Mouse (Mus musculus): ENCODE data around the gene Nfib.

Nfib gene

DNA sequence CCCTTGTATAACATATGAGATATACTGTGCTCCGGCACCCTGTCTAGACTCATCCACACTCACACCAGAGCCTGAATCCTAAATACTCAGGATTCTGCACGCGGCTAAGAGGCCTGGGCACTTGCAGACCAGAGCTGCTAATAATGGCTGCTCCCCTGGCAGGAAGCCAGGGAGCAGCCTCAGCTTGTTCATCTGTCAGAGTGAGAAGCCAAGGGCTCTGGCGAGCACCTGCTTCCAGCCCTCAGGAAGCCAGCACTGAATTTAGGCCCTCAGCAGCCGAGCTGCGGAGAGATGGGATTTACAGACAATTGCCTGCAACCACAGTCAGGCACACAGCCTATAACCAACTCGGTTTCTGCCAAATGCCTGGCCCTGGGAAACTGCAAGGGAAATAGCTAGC is 15.3 kb downstream of the Nfib start:
- DNase-seq (ENCODE audit: low read depth, low spot score), result peak; percentile 46

DNA sequence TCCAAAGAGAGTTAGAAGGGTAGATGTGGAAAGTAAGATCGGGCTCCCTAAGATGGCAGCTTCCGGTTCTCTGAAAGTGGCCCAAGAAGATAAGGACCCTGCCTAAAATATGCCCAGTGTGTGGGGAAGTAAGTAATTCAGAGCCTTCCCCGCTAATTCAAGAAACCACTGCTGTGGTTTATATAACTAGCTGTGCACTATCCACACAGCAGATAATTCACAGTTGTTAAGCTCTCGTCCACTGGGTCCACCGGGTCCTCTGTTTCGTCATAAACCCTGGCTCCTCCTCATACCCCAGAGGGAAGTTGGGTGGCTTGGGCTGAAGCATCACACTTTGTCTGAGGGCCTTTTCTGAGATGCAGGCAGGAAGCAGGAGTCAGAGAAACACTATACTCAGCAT is 19.5 kb downstream of the Nfib start:
- DNase-seq (ENCODE audit: low read depth, low spot score), result no peak

DNA sequence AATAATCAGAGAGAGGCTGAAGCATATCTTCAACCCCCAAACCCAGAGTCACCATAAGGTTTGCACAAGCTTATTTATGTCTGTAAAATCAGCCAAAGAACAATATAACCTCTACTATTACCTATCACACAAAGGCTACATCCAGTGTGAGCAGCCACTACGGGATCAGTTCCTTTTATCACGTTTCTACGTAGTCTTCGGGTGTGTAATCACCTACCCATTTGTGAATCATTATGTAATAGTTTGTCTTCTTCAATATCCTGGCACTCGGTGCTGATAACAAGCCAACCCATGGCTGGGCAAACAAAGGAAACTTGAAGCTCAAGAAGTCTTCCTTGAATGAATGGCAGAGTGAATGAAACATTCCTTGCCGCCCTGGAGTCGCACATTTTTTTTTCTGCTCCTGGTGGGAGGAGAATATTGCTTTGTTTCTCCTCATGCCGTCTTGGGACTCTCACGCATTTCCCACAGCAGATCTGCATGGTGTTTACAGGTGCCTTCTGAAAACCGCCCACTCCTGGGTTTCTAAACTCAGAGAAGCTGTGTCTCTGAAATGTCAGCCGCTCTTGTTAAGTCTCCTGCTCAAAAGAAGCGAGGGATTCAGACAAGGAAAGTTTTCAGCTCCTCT is 21.3 kb downstream of the Nfib start:
- no peak for DNase-seq (ENCODE audit: low read depth, low spot score)

DNA sequence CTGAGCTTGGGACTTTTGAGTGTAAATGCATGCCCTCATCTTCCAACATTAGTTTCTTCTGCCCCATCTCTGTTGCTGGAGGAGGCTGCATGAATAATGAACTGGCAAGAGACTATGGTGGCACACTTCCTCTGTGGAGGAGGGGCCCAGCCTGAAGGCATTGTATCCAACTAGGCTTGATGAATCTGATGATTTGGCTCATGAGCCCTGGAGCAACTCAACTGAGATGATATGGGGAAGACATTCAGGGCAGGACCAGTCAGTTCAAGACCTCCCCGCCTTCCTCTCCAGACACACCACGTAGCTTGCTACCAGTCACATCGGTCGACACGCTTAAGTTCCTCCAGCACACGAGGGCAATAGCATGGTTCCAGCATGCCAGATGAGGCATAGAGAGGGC is 22.0 kb downstream of the Nfib start:
- DNase-seq (ENCODE audit: low read depth, low spot score), result no peak

DNA sequence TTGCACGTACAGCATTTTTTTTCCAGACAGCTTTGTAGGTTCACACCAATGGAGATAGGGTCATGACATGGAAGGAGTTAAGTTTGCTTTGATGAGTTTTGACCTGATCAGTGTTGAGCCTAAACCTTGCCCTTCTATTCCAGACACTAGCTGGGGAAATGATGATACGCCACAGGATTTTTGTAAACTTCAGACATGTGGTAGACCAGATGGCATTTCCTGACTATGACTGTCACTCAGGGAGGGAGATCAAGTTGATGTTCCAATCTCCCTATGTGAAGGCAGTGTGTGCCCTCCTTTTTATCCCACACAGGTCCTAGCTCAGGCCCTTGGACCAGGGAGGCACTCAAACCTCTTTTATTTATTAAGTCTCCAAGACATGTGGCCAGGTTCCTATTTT is 29.4 kb downstream of the Nfib start:
- no peak for DNase-seq (ENCODE audit: low read depth, low spot score)

DNA sequence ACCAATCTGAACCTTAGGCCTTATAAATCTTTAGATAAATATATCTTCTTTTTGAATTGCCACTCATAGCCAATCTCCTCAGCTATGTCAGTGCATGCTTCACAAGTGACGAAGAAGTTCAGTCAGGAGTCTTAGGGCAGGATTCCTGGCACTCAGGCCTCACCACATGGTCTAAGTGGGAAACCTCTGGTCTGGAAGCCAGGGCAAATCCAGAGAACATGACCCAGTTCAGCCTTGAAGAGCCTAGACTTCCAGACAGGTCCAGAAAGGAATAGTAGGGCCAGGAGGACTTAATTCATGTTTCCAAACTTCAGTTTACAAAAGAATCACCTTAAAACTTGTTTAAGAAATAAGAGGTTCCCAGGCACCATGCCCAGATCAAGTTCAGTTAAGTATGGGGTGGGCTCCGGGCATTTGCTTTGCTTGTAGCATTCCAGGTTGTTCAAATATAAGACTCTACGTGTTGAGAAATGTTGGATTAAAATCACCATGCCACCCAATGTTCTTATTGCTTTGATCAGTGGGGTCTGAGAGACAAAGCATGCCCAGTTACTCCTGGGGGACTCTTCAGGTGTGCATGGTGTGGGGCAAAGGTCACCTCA is 38.2 kb downstream of the Nfib start:
- DNase-seq (ENCODE audit: low read depth, low spot score), result no peak

DNA sequence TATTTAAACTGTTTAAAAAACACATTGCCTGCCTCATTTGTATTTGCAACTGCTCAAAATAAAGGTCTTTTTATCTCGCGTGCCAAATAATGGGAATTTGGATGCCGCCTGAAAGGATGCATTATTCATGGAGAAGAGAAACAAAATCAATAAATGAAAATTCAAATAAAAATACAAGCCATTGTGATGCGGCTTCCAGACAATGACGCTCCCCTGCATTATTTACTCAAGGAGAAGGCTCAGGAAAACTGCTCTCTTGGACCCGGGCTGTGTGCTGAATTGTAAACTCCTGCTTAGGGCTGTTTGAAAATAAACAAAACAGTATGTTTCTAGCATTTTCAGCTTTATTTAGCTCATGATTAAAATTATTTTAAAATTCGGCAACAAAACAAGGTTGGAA is 41.1 kb downstream of the Nfib start:
- no peak for DNase-seq (ENCODE audit: low read depth, low spot score)

DNA sequence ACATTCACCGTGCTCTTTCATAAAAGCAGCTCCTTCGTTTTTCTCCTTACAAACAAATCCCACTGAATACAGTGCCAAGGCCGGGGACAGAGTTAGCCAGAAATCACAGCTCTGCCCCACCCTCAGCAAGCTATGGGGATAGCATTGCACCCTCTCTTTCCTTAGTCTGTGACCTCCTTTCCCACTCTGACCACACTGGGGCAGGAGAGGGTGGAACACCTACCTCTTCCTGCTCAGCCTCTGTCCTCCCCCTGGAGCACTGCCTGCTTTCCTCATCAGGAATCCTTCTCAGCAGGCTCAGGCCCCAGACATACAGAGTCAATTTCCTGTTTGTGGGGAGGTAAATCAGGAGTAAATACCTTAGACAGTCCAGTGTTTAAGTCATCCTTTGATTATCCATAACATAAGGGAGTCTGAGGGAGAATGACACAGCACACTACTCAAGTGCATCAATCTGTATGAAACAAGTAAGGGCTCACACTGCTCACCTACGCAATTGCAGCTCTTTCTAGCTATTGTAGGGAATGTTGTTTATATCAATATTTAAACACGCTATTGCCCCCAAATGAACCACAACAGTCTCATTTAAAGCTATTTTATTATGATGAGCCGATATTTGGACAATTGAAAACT is 41.7 kb downstream of the Nfib start:
- no peak for DNase-seq (ENCODE audit: low read depth, low spot score)

DNA sequence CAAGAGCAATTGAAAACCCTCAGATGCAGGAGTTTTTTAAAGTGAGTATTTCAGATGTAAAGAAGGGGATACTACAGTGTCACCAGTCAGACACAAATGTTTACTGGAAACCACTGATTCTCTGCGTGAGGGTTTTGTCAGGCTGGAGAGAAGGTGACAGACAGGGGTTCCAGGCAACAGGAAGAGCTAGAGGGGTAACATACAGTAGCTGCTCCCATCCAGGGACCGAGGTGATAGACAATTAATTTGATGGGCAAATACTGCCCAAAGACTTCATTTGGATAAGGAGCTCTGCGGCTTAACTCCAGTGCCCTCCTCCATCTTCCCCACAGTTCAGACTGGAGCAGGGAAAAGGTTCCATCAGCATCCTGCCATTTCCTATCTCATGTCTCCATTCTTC is 42.9 kb downstream of the Nfib start:
- DNase-seq (ENCODE audit: low read depth, low spot score), result no peak

DNA sequence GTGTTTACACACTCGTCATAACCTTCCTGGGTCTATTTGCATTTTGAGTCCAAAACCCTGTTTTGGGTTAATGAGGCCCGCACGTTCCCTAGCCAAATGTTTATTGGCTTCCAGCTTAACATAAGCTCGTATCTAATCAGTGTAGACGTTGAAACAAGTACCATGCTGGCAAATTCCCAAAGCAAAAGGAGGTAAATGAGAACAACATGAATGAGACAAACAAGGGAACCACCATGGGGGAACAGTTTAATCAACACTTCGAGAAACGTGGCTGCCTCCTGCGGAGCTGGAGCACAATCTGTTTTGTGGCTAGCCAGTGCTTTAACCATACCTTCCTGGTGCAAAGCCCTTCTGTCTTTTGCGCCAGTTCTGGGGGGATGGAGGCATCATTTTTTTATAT is 43.3 kb downstream of the Nfib start:
- DNase-seq (ENCODE audit: low read depth, low spot score), result no peak

DNA sequence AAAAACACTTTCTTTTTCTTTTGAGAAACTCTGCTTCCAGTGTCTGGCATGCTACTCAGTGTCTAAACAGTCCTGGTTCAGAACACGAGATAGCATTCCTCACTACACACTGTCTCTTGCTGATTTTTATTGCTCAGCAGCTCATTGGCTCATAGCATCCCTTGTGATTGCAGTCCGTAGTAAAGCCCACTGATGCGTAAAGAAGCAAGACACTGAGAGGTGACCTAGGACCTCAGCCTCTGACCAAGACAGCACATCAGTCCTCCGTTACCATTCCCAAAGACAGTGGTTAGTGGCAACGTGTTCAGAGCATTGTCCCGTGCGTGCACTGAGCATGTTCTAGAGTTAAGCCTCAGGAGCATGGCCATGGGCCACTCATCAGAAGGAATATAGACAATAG is 44.3 kb downstream of the Nfib start:
- DNase-seq (ENCODE audit: low read depth, low spot score), result no peak

DNA sequence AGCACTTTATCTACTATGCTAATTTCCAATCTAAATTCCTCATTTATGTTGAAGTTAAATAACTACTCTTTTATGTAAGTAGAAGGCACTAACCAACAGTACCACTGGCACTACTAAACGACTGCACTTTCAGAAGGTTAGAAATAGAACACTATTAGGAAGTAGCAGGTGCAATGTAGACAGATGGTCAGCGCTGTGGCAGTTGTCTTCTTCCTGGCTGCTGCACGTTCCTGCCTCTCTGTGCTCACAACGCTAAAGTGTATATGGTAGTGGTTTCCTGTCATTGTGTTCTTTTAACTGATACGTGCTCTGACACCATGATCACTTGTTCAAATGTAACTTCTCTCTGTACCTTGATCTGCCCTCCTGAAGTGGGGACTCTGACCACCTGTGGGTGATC is 59.9 kb downstream of the Nfib start:
- no peak for DNase-seq (ENCODE audit: low read depth, low spot score)

DNA sequence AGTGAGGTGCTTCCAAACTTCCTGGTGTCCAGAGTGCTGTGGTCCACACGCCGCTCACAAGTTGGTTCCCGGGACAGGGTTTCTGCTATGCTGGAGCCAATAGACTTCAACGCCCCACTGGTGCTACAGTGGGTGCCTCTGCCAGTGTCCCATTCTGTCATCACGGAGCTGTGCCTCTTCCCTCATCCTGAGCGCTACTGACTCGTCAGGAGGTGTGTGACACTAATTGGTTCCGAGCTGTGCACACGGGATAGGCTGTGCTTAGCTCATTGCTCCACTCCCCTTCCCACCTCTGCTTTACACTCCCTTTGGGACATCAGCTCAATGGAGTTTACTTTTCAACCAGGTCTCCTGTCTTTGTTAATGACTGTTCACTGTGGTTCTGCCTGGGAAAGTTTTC is 60.8 kb downstream of the Nfib start:
- no peak for DNase-seq (ENCODE audit: low read depth, low spot score)

DNA sequence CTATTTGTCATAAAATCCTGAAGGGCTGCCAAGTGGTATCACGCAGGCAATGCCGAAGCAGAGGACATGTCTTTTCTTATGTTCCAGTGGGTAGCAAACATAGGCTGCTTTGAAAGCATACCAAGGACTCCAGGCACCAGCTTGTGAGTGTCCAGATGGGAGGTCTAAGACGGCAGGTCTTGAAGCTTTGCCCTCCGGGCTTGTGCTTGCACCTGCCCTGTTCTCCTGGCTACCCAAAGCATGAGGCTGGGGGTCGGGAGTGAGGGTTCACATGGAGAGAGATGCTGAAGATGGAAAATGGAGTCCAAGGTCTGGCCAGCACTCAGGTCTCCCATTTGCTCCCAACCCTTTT is 61.8 kb downstream of the Nfib start:
- DNase-seq (ENCODE audit: low read depth, low spot score), result no peak

DNA sequence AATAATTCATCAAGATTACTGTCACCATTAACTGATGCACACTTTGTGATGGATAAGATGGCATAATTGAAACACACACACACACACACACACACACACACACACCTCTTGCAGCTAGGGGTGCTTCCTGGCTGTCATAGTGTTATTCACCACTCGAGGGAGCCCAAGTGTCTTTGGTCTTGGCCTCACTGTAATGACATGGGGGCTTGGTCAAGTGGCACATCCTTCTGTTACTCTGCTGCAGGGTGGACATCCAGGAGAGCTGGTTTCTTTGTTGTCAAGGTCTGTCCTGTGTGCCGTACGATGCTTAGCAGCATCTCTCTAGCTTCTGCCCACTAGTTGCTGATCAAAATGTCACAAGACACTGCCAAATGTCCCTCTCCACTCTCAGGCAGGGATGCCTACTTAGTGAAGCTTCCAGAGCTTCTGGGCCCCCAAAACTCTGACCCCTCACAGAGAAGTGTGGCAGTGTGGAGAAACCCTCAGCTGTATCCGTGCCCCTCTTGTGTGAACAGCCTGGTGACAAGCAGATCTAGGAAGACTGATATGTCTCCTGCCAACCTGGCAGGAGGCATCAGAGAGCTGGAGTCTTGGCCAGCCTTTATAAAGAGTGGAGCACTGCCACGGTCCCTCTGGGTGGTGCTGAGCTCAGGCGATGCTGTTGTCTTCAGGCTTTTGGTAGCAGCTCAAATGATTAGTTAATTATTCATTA is 62.4 kb downstream of the Nfib start:
- peak; percentile 49 for DNase-seq (ENCODE audit: low read depth, low spot score)

DNA sequence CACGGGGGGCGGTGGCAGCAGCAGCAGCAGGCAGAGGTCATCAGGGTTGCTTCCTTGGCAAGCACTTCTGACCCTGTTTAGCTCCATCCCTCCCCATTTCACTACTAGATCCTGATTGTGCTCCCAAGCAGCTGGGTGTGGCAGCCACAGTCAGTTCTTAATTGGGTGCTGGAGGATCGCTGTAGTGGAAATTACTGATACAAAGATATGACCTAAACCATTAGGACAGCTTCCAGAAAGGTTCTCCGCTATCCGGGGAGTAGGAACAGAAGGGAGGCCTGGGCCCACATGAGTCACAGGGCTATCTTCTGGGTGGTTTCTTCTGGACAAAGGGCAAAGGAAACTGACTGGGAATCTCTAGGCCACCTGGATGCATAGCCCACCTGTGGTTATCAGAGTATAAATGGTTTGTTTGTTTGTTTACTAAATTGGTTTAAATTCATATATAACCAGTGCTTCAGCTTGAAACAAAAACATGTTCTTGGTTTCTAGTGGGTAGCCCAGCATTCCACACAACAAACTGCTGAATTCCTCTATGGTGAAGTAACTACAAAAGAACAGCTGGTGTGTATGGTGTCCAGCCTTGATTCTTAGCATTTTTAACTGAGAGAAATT is 64.4 kb downstream of the Nfib start:
- no peak for DNase-seq (ENCODE audit: low read depth, low spot score)

DNA sequence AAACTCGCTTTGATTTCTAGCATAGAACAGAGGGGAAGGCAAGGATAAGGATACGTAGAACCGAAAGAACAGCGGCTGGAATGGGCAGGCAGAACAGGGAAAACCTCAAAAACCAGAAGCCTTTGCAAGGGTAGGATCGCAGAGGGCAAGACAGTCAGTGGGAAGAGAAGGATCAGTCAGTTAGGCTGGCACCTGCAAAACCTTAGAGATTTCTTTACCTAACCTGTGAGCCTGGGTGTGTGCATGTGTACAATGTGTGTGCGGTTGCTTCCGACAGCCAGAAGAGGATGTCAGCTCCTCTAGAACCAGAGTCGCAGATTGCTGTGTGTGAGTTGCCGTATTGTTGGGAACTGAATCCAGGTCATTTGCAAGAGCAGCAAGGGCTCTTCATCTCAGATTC is 67.3 kb downstream of the Nfib start:
- DNase-seq (ENCODE audit: low read depth, low spot score), result no peak

DNA sequence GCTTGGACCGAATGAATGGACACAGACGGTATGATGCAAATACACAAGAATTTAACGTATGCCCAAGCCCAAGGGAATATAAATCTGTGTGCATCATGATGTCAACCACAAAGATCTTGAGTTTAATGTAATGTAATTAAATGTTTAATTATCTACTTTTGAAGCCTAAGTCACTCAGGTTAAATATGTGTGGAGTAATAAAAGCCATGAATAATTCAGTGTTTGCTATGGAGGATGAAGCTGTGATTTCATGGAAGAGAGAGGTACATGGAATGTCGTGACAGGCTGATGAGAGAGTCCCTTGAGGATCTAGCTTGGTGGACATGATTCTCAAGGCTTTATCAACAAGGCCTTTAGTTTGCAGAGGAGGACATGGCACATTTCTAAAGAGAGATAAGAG is 67.9 kb downstream of the Nfib start:
- DNase-seq (ENCODE audit: low read depth, low spot score), result no peak

DNA sequence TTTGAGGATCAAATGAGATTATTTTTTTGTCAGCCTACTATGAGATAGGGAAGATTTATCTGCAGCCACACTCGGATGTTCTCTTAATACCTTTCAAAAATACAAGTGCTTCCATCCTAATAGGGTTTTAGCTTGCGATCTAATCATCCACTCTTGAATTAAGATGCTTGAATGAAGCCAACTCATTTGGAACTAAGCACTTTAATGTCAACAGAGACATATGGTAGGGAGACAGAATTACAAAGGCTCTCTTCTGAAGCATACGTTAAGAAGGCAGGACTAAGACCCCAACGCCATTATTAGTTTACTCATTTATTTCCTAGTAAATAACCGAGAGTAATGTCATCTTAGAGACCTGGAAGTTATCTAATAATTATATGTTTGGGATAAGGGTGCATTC is 68.9 kb downstream of the Nfib start:
- DNase-seq (ENCODE audit: low read depth, low spot score), result no peak

DNA sequence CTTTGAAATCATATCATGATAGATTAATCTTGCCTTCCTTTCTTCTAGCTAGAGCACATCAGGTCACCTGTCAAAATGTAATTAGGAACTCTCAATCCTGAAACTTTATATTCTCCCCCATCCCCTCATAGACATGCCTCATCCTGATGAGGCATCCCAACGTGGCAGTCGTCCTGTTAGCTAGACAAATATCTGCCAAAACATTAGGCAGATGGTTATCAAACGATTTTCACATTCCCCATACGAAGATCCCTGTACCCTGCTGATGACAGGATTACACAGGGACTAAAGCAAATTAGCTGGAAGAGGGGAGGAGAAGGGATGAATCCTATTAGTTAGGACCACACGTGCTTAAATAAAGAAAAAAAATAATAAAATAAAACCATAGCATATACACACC is 69.7 kb downstream of the Nfib start:
- no peak for DNase-seq (ENCODE audit: low read depth, low spot score)

DNA sequence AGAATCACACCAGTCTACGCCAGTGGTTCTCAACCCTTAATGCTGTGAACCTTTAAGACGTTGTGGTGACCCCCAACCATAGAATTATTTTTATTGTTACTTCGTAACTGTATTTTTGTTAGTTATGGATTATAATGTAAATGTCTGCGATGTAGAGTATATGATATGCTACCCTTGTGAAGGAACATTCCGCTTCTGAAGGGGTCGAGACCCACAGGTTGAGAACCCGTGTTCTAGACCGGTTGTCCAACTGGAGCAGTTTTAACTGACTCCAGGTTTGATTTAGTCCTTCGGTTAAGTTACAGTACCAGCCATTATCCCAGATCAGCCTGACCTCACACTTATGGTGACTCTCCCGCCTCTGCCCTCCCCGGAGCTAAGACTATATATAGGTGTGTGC is 70.4 kb downstream of the Nfib start:
- DNase-seq (ENCODE audit: low read depth, low spot score), result no peak

DNA sequence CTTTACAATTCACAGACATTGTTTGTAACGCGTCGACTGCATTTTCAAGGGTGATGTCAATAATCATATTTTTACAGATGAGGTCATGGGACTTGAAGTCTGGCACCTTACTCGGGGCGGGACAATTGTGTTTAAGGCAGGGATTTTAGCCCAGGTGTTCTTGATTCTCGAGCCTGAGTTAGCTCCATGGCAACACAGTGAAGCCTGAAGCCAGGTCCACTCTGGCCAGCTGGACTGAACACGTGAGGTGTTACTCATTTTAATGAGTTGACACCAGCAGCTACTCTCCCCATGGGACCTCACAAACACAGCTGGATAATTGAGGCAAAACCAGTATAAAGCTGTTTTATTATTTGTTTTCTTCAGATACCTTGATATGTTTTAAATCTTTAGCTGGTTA is 71.2 kb downstream of the Nfib start:
- DNase-seq (ENCODE audit: low read depth, low spot score), result no peak
